Mouse (Mus musculus) forelimb bud, embryonic 11.5 days (tissue): Measurements from ENCODE around the gene Klf11.
"Not testable (repeated sequence)": the region's sequence is repeated elsewhere in the genome, so short reads cannot be mapped to it uniquely, and the experiment has no call there.

Experiments used
- DNase-seq: peaks from one replicate; pipeline ENCODE4 v3.0.0-alpha.2; 2012; ENCODE audit warnings: low read depth, low spot score

The Klf11 gene

GRCm38 (mm10) chr12:24654065-24654862, 3.2 kb downstream of the Klf11 start:
- DNase-seq: no peak

GRCm38 (mm10) chr12:24656436-24656835, 5.4 kb downstream of the Klf11 start:
- no peak for DNase-seq

- no peak for DNase-seq
Measured at GRCm38 (mm10) chr12:24658998-24659397, 7.9 kb downstream of the Klf11 start.

GRCm38 (mm10) chr12:24659923-24660322, 8.8 kb downstream of the Klf11 start:
- no peak for DNase-seq

GRCm38 (mm10) chr12:24661100-24661499, 10.0 kb downstream of the Klf11 start:
- DNase-seq: no peak

- no peak for DNase-seq
Measured at GRCm38 (mm10) chr12:24662131-24662530, 11.1 kb downstream of the Klf11 start.

- no peak for DNase-seq
Measured at GRCm38 (mm10) chr12:24680096-24680491, 29.0 kb downstream of the Klf11 start.

- DNase-seq: no peak
Measured at GRCm38 (mm10) chr12:24680492-24681285, 29.6 kb downstream of the Klf11 start.

- DNase-seq: no peak
Measured at GRCm38 (mm10) chr12:24681286-24682023, 30.4 kb downstream of the Klf11 start, which contains the start of gene Cys1. TSS of gene Cys1 (minus strand) at chr12:24681813.

GRCm38 (mm10) chr12:24682563-24682962, 31.5 kb downstream of the Klf11 start:
- DNase-seq: no peak

GRCm38 (mm10) chr12:24683461-24683860, 32.4 kb downstream of the Klf11 start:
- DNase-seq: no peak

- DNase-seq: no peak
Measured at GRCm38 (mm10) chr12:24686038-24686695, 35.1 kb downstream of the Klf11 start.

- DNase-seq: no peak
Measured at GRCm38 (mm10) chr12:24686696-24687346, 35.7 kb downstream of the Klf11 start.

GRCm38 (mm10) chr12:24690351-24690750, 39.3 kb downstream of the Klf11 start:
- DNase-seq: no peak

GRCm38 (mm10) chr12:24696500-24697483, 45.7 kb downstream of the Klf11 start:
- DNase-seq: peak; percentile 86

GRCm38 (mm10) chr12:24697484-24698204, 46.6 kb downstream of the Klf11 start:
- no peak for DNase-seq

GRCm38 (mm10) chr12:24698514-24698913, 47.4 kb downstream of the Klf11 start:
- DNase-seq: no peak

- no peak for DNase-seq
Measured at GRCm38 (mm10) chr12:24699578-24699977, 48.5 kb downstream of the Klf11 start.

GRCm38 (mm10) chr12:24701621-24702020, 50.5 kb downstream of the Klf11 start:
- not testable (repeated sequence) for DNase-seq
